Mouse (Mus musculus) olfactory bulb, adult 2 months (tissue): ENCODE results near the gene Sema4b. TPM values are rescaled to one million over a fixed set of nuclear protein-coding genes. Genes with fewer than 3 reads are reported as not detected.

Source experiments
- H3K27ac ChIP-seq: fragments of 200-500 bp; 2 replicates; pipeline ENCODE4 v1.5.1; 2012; ENCODE audit warnings: low read depth, low read length; ENCODE audit not compliant: insufficient read depth
- H3K4me1 ChIP-seq: fragments of 200-500 bp; 2 replicates; pipeline ENCODE4 v1.6.1; 2012; ENCODE audit warnings: low read length; ENCODE audit not compliant: control insufficient read depth, insufficient read depth
- H3K4me3 ChIP-seq: fragments of 200-500 bp; 2 replicates; pipeline ENCODE4 v1.5.1; 2012; ENCODE audit warnings: mild to moderate bottlenecking, low read depth, low read length, moderate library complexity; ENCODE audit not compliant: insufficient read depth
- CTCF ChIP-seq: fragments of 200-500 bp; IDR thresholded peaks from 2 replicates; pipeline ENCODE4 v1.5.1; 2012; ENCODE audit warnings: low read depth, mild to moderate bottlenecking, low read length, moderate library complexity; ENCODE audit not compliant: insufficient read depth
- POLR2A ChIP-seq: fragments of 200-500 bp; IDR thresholded peaks from 2 replicates; pipeline ENCODE4 v1.6.1; 2012; ENCODE audit warnings: mild to moderate bottlenecking, low read depth, low read length, moderate library complexity; ENCODE audit not compliant: insufficient read depth
- WGBS: fragments of 180-500 bp; shearing (Covaris S2); methylation state at CpG from one replicate; pipeline ENCODE4 v1.1.7; 2018; 5-methylcytosine and 5-hydroxymethylcytosine counted together
- polyA plus RNA-seq: library from polyadenylated mRNA; stranded (reverse); fragments of >200 nt; gene quantifications from 2 replicates; pipeline ENCODE4 v1.2.4, GENCODE M21; 2012; ENCODE audit warnings: low replicate concordance; ENCODE audit not compliant: missing spikeins, insufficient read depth, insufficient read length

Gene Sema4b
- polyA plus RNA-seq, 1 experiment: not detected

GRCm38 (mm10) chr7:80264606-80265005 is 78.0 kb downstream of the Sema4b start:
- no peak for TF ChIP-seq CTCF
- TF ChIP-seq POLR2A: no peak
- Histone ChIP-seq H3K27ac (no peak overlapping the region), H3K4me1 (peaks cover 9% of the 10 kb centered on the region), H3K4me3 (no peak overlapping the region)
- 84% methylated on average over 12 of the region's 12 CpGs for WGBS

DNA sequence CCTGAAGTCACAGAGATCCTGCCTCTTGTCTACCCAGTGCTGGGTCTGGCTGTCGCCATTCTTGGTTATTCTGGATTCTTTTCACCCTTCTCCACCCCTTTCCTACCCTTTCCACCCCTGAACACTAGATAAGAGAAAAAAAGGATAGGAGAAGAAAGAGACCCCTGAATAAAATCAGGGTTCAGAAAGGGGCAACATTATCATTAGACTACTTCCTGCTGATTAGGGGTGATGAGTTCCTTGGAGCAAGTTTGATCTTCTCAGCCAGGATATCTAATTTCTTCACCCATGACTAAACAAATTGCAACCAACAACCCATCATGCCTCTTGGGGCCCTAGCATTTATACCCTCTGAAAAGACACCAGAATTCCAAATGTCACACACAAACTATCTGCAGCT is 81.1 kb downstream of the Sema4b start:
- TF ChIP-seq POLR2A: no peak
- TF ChIP-seq CTCF: no peak
- H3K4me3 ChIP-seq: no peak overlapping the region
- H3K4me1 ChIP-seq: 0 out of 2 replicates have a peak, but pooled peaks cover 8% of the 10 kb centered on the region
- no peak overlapping the region for H3K27ac ChIP-seq
- WGBS: 67% methylated on average over 1 of the region's 1 CpGs

DNA sequence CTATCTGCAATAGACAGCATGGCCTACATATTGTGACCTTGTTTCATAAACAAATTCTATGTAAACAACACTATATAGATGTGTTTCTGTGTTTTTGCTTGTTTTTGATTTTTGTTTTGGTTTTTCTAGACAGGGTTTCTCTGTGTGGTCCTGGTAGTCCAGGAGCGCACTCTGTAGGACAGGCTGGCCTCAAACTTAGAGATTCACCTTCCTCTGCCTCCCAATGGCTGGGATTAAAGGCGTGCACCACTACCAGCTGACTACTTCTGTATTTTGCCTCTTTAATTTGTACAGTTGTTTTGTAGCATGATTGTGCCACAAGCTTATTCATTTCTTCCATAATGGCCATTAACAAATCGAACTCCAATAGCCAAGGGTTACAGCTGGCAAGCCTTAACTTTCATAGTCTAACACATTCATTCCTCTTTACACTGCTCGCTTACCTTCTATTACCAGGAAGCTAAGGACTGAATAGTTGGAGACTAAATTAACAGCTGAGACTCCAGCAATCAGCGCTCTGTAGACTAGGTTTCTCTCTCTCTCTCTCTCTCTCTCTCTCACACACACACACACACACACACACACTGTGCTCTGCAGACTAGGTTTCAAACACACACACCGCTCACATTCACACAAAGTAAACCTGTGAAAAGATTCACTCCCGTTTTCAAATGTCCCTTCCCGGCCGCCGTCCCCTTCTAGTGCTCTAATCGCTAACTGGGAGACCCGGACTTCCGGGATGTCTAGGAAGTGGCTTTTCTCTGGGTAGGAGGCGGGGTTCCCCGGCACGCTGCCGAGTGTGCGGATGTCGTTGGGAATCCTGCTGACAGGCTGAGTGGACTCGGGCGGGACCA is 82.5 kb downstream of the Sema4b start, which contains the start of gene Vps33b:
Vps33b (plus strand) TSS at position 753 of the 854 bp plus-strand sequence.
- Histone ChIP-seq H3K27ac (peak within 1 kb of the TSS; percentile 67), H3K4me1 (0 out of 2 replicates have a peak, but pooled peaks cover 8% of the 10 kb centered on the region), H3K4me3 (peak within 1 kb of the TSS; percentile 82)
- WGBS: 4% methylated on average over 21 of the region's 21 CpGs
- TF ChIP-seq POLR2A (no peak), CTCF (no peak)

GRCm38 (mm10) chr7:80269751-80270255 is 83.2 kb downstream of the Sema4b start:
- peak overlapping the region; percentile 82 for H3K4me3 ChIP-seq
- H3K4me1 ChIP-seq: 0 out of 2 replicates have a peak, but pooled peaks cover 8% of the 10 kb centered on the region
- WGBS: under 1% methylated on average over 23 of the region's 23 CpGs
- TF ChIP-seq POLR2A (no peak), CTCF (no peak)
- no peak overlapping the region for H3K27ac ChIP-seq

DNA sequence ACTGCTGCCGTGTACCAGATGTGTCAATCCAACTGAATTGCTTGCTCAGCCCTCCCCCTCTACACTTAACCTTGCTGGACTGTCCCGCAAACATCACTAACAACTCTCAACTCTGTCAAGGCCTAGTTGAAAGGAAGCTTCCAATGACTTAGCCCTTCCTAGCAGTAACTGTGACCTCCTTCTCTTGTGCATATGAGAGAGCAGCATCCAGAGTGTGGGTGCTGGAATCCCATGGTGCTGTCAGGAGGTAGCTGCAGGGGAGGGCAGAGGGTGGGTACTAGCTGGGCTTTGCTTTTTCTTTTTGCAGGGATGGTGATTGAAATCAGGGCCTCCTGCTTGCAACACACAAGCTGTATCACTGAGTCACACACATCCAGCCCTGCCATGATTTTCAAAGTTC is 86.8 kb downstream of the Sema4b start:
- Histone ChIP-seq H3K4me3 (no peak overlapping the region), H3K4me1 (0 out of 2 replicates have a peak, but pooled peaks cover 6% of the 10 kb centered on the region), H3K27ac (no peak overlapping the region)
- TF ChIP-seq POLR2A: no peak
- no peak for TF ChIP-seq CTCF
- WGBS: 97% methylated on average over 2 of the region's 2 CpGs

Other genes with a start within 250 kb of the Sema4b start
- not detected in 2 replicates for gene Zfp710, start 162.0 kb upstream of the Sema4b start, polyA plus RNA-seq
- gene Idh2, start 71.4 kb upstream of the Sema4b start, polyA plus RNA-seq: not detected in 2 replicates
- not detected in 2 replicates for gene Cib1, start 46.0 kb downstream of the Sema4b start, polyA plus RNA-seq
- not detected in 2 replicates for gene Gdpgp1, start 46.0 kb downstream of the Sema4b start, polyA plus RNA-seq
- not detected in 2 replicates for gene Ttll13, start 59.5 kb downstream of the Sema4b start, polyA plus RNA-seq
- gene Ngrn, start 74.4 kb downstream of the Sema4b start, polyA plus RNA-seq: not detected in 2 replicates
- not detected in 2 replicates for gene Vps33b, start 82.8 kb downstream of the Sema4b start, polyA plus RNA-seq
- gene Prc1, start 107.6 kb downstream of the Sema4b start, polyA plus RNA-seq: not detected in 2 replicates
- gene Rccd1, start 137.6 kb downstream of the Sema4b start, polyA plus RNA-seq: not detected in 2 replicates
- gene Unc45a, start 154.2 kb downstream of the Sema4b start, polyA plus RNA-seq: not detected in 2 replicates
- not detected in 2 replicates for gene Hddc3, start 156.3 kb downstream of the Sema4b start, polyA plus RNA-seq
- gene Man2a2, start 184.5 kb downstream of the Sema4b start, polyA plus RNA-seq: 117 and 148 TPM in 2 replicates
- gene Fes, start 201.1 kb downstream of the Sema4b start, polyA plus RNA-seq: not detected in 2 replicates
- not detected in 2 replicates for gene Furin, start 218.6 kb downstream of the Sema4b start, polyA plus RNA-seq